11 mouse cellular contexts compared by ENCODE assay signal in the genomic region with DNA sequence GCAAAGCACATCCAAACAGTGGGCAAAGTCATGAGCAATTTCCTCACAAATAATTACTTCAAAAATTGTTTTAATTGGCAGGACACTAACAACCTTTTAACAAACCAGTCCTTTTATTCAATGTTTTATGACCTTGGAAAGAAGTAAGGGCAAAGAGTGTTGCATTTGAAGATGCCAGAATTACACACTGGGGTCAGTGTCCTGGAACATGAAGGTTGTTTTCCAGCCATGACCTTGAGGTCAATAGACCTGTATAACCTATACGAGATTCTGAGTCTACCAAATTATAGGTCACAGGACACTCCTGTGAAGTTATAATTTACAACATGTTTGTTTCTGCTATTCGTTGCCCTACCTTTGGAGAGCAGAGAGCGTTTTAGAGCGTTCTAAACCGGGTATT. TPM values are rescaled to one million over a fixed set of nuclear protein-coding genes. Genes with fewer than 3 reads are reported as not detected.
DNase-seq lines count a peak whose midpoint lies in the region; ATAC-seq and TF ChIP-seq lines count a peak whose summit lies in the region.
"Had no signal": no experiment of that assay in that cellular context is flagged by ENCODE, and none has a peak within 500 bp of the region (broad histone marks: within the 10 kb centered on the region; RNA-seq: fewer than 3 reads in every experiment).

No protein-coding gene starts in this region.

- H3K9ac ChIP-seq in lung, embryonic 15.5 days = no peak overlapping the region
- no peak overlapping the region for H3K9ac ChIP-seq in limb, embryonic 12.5 days (replicated peaks)
- 0 out of 2 replicates have a peak overlapping the region, but pooled peaks have one; percentile 78 for H3K9ac ChIP-seq in neural tube, embryonic 13.5 days

- peak overlapping the region; percentile 96; the same call in 1 of the 2 replicates for H3K4me2 ChIP-seq in lung, embryonic 15.5 days
- H3K4me2 ChIP-seq in limb, embryonic 12.5 days = peak overlapping the region; percentile 81
- H3K4me2 ChIP-seq in neural tube, embryonic 13.5 days = peak overlapping the region; percentile 85

- peaks cover 19% of the 10 kb centered on the region for H3K4me1 ChIP-seq in lung, embryonic 15.5 days
- peaks cover 3% of the 10 kb centered on the region; the same call in 1 of the 2 replicates for H3K4me1 ChIP-seq in lung, adult 2 months (ENCODE audit: control insufficient read depth, insufficient read depth, low read length)
- H3K4me1 ChIP-seq in limb, embryonic 12.5 days (replicated peaks) = peaks cover 21% of the 10 kb centered on the region
- peaks cover 35% of the 10 kb centered on the region for H3K4me1 ChIP-seq in neural tube, embryonic 13.5 days (replicated peaks)

- H3K36me3 ChIP-seq in lung, embryonic 15.5 days = no peaks in the 10 kb centered on the region
- H3K36me3 ChIP-seq in limb, embryonic 12.5 days = peaks cover 17% of the 10 kb centered on the region
- H3K36me3 ChIP-seq in neural tube, embryonic 13.5 days = peaks cover 13% of the 10 kb centered on the region

- no peak for ATAC-seq in lung, embryonic 15.5 days (ENCODE audit: borderline replicate concordance, extremely low read depth, low FRiP score, low TSS enrichment)
- no peak for ATAC-seq in limb, embryonic 12.5 days (ENCODE audit: insufficient number of reproducible peaks, insufficient read depth, low FRiP score, low TSS enrichment, low read depth)
- no peak for ATAC-seq in neural tube, embryonic 13.5 days (ENCODE audit: low read depth)
- ATAC-seq: lung, postnatal 0 days had no signal

- DNase-seq in cerebellum, adult 9-10 months = peak; percentile 31
- no peak for DNase-seq in cerebellum, postnatal 36 days
- no peak for DNase-seq in lung, adult 2 months
- DNase-seq in cerebellum, postnatal 25 days = no peak
- DNase-seq in spleen, adult 12 weeks (ENCODE audit: low spot score) = no peak
- DNase-seq: cerebellum, adult 2 months; gastrocnemius, postnatal 10 days had no signal

- no peak for TF ChIP-seq POLR2A in lung, adult 2 months (IDR thresholded peaks at IDR 0.05; ENCODE audit: borderline replicate concordance, extremely low read depth, low read depth, low read length)

- no peak overlapping the region for H3K27ac ChIP-seq in lung, embryonic 15.5 days
- no peak overlapping the region for H3K27ac ChIP-seq in limb, embryonic 12.5 days
- H3K27ac ChIP-seq in neural tube, embryonic 13.5 days (replicated peaks) = no peak overlapping the region

- 0 out of 2 replicates have a peak overlapping the region, but pooled peaks have one; percentile 97 for H3K4me3 ChIP-seq in lung, embryonic 15.5 days
- no peak overlapping the region for H3K4me3 ChIP-seq in lung, adult 2 months (replicated peaks; ENCODE audit: extremely low read depth, low read depth, low read length)
- H3K4me3 ChIP-seq in limb, embryonic 12.5 days (replicated peaks) = peak overlapping the region; percentile 81; the same call in 1 of the 2 replicates
- H3K4me3 ChIP-seq in neural tube, embryonic 13.5 days = peak overlapping the region; percentile 73

- TF ChIP-seq CTCF in lung, adult 2 months (IDR thresholded peaks at IDR 0.05; ENCODE audit: insufficient read depth, low read length) = no peak

- H3K9me3 ChIP-seq in lung, embryonic 15.5 days = no peaks in the 10 kb centered on the region
- no peaks in the 10 kb centered on the region for H3K9me3 ChIP-seq in limb, embryonic 12.5 days
- H3K9me3 ChIP-seq in neural tube, embryonic 13.5 days = no peaks in the 10 kb centered on the region

- H3K27me3 ChIP-seq in lung, embryonic 15.5 days = no peaks in the 10 kb centered on the region
- no peaks in the 10 kb centered on the region for H3K27me3 ChIP-seq in limb, embryonic 12.5 days
- no peaks in the 10 kb centered on the region for H3K27me3 ChIP-seq in neural tube, embryonic 13.5 days

- 56% methylated on average over 5 of the region's 5 CpGs for WGBS in lung, embryonic 15.5 days
- WGBS in lung, adult 2 months = 67% methylated on average over 5 of the region's 5 CpGs
- WGBS in limb, embryonic 12.5 days = 26% methylated on average over 5 of the region's 5 CpGs
- WGBS in neural tube, embryonic 13.5 days = 55% methylated on average over 5 of the region's 5 CpGs

RNA-seq across cellular contexts. Expression of gene Slc20a1, which starts 1.4 kb away (rescaled TPM):
- 24.5 and 27.2 TPM in 2 replicates for polyA plus RNA-seq in lung, embryonic 15.5 days (2015; fragmentation: Nextera tagmentation; extraction: Ambion mirVana)
- polyA plus RNA-seq in lung, adult 2 months (2012; rRNA removed) = 17.1 and 23.3 TPM in 2 replicates
- 43.9 and 46.9 TPM in 2 replicates for polyA plus RNA-seq in limb, embryonic 12.5 days (2016; fragmentation: Nextera tagmentation; extraction: Ambion mirVana)
- polyA plus RNA-seq in neural tube, embryonic 13.5 days (2015; fragmentation: Nextera tagmentation; extraction: Ambion mirVana) = 43.2 and 48.9 TPM in 2 replicates
